Mouse (Mus musculus) CH12.LX (cell line): ENCODE results near the gene Mkks.

Experiments
- MAX ChIP-seq: IDR thresholded peaks from 2 replicates; pipeline ENCODE4 v1.6.1; 2011; ENCODE audit warnings: low read length, improper control_type of control experiment
- MYC ChIP-seq: IDR thresholded peaks from 2 replicates; pipeline ENCODE4 v1.6.1; 2011; ENCODE audit warnings: low read depth, mild to moderate bottlenecking, improper control_type of control experiment, low read length
- POLR2A ChIP-seq: IDR thresholded peaks from 2 replicates; pipeline ENCODE4 v1.6.1; 2011; ENCODE audit warnings: low read depth, mild to moderate bottlenecking, improper control_type of control experiment, low read length

- TF ChIP-seq POLR2A (no peak), MAX (no peak), MYC (no peak)
These were observed 23.2 kb upstream of the Mkks start for GRCm38 (mm10) chr2:136914334-136914902.
